Mouse (Mus musculus) G1E-ER4 (cell line): Measurements from ENCODE around the gene Arhgef2. TPM values are rescaled to one million over a fixed set of nuclear protein-coding genes. Genes with fewer than 3 reads are reported as not detected.

ENCODE experiments used
- GATA1 ChIP-seq: IDR thresholded peaks from one replicate; pipeline ENCODE4 v1.8.0; 2012; ENCODE audit warnings: low read length, inconsistent platforms
- polyA plus RNA-seq: library from polyadenylated mRNA; stranded (reverse); fragments of >175 nt; gene quantifications from 2 replicates; pipeline ENCODE4 v1.2.3, GENCODE M21; 2012

The Arhgef2 gene
- polyA plus RNA-seq, 1 experiment = 221 TPM

DNA sequence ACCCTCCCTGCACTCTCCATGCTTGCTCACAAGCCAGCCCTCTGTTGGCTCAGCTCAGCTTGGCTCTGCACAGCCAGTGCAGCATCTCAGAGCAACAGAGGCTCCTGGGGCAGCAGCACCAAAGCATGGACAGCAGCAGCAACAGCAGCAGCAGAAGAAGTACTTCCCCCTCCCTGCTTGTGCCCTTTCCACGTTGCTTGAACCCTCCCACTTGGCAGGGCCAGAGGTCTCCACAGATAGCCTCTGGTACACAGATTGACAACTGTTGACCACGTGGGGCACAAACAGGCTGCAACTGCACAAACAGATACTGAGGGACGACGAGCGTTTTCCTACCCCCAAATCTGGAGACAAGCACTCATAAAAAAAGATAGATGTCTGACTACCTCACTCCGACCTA is 54.0 kb downstream of the Arhgef2 start:
- TF ChIP-seq GATA1 = no peak

DNA sequence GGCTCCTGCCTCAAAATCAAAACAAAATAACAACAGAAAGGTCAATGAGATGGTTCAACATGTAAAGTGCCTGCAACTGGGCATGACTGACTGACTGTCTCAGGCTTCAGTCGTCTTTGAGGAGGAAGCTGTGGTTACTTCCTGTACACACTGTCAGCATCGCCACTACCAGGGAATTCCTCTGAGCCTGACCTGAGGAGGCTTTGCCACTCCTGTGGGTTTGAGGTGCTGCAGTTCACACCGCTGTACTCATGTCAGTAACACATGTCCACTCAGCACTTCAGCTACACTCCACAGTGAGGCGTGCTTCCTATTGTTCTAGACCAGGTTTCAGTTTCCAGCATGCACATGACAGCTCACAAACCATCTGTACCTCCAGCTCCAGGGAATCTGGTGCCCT is 58.3 kb downstream of the Arhgef2 start:
- no peak for TF ChIP-seq GATA1

DNA sequence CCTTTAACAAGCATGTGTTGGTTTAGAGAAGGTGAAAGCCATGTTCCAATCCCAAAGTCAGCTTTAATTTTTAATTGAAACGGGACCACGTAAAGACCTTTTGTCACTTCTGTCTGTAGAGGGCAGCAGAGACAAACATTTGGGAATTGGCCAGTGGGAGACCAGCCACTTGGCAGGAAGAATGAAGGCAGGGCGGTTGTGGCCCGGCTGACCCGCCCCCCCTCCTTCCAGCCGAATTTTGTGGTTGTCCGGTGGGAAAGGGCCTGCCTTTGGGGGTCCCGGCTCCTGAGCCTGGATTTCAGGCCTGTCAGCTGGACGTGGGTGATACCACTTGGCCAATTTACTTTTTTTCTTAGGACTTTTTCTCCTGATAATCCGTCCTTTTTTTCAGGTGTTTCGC is 71.6 kb downstream of the Arhgef2 start:
- TF ChIP-seq GATA1 = no peak

DNA sequence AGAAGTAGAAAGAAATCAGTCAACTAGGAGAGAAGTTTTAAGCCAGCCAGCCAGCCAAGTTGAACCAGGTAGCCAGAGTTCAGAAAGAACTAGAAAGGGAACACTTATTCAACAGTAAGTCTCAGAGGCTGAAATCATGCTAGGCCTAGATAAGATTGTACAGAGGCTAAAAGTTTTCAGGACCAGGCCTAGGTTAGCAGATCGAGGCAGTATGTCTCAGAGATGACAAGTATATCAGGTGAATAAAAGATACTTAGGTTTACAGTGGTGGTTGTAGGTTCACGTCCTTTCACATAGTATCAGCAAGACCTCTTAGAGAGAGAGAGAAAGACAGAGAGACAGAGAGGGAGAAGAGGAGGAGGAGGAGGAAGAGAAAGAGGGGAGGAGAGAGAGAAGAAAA is 78.0 kb downstream of the Arhgef2 start:
- no peak for TF ChIP-seq GATA1

DNA sequence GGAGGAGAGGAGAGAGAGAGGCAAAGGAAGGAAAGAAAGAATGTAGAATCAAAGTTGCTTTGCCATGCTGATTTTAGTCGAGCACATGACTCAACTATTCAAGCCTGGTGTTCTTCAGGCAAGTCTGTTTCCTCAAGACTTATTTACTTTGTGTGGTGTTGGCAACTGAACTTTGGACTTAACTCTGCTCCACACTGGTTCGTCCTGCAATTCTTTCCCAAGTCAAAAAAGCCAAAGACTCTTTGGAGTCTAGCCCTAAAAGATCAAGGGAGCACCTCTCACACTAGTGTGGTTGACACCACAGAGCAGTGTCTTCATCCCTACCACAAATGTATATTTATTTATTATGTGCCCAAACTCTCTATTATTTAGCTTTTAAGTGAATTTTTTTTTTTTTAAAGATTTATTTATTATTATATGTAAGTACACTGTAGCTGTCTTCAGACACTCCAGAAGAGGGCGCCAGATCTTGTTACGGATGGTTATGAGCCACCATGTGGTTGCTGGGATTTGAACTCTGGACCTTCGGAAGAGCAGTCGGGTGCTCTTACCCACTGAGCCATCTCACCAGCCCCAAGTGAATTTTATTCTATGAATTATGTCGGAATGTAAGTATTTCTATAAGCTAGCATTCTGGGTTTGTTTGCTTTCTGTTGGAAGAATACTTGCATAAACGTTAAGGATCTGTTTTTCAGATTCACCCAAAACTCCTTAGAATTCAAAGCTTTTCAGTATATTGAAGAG is 78.6 kb downstream of the Arhgef2 start:
- TF ChIP-seq GATA1 = no peak

DNA sequence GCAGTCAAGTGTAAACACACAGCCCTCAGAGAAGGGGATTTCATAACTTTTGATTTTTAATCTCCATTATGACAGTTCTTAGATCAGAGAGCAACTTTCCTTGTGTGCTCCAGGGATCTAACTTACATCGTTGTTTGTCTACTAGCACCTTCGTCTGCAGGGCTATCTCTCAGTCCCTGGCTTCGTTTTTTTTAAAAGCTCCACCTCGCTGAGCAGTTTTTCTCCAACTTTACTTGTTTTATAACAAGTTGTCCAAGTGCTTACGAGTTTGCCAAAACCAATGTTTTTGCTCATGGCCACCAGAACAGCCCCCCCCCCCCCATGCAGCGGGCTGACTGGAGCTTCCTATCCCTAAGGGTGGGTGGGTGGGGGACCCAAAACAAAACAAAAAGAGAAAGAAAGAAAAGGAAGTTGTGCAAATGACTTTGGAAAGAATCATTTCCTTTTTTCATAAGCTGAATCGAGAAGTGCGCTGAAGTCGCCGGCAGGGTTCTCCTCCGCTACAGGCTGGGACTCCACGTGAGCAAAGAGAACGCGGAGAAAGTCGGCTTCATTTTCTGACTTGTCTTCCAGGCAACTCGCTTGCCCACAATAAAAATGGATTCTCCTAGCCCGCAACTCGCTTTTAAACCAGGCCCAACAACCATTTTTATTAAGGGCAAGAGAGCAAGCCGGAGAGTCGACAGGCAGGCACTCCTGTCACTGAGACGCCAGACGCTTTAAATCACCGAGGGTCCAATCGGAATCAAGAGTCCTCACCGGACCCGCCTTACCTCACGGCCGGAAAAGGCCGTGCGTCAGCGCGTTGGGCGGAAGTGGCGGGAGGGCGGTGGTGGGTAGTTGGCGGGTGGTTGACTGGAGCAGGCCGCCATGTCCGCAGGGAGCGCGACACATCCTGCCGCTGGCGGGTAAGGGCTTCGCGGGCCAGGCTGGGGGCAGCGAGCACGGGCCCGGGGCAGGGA is 79.5 kb downstream of the Arhgef2 start, which contains the start of gene Khdc4:
TSS of gene Khdc4 (plus strand) at position 824 of the 962 bp plus-strand sequence.
- no peak for TF ChIP-seq GATA1

DNA sequence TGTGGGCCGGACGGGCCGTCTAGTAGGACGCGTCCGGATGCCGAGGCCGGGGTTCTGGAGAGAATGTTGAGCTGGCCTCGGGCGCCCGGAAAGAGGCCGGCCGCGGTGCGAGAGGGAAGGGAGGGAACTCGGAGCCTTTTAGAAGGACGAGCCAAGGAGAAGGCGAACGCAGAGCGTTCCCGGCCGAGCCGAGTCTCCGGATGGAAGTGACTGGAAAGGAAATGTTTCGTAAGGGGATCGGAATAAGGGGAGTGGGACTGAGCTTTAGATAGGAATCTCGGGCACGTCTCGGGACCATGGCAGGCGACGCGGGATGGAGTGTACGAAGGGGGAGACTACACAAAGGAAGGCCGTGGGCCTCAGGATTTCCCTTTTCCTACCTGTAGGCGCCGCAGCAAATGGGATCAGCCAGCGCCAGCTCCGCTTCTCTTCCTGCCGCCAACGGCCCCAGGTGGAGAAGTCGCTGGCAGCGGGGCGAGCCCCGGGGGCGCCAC is 80.2 kb downstream of the Arhgef2 start:
- TF ChIP-seq GATA1 = no peak

DNA sequence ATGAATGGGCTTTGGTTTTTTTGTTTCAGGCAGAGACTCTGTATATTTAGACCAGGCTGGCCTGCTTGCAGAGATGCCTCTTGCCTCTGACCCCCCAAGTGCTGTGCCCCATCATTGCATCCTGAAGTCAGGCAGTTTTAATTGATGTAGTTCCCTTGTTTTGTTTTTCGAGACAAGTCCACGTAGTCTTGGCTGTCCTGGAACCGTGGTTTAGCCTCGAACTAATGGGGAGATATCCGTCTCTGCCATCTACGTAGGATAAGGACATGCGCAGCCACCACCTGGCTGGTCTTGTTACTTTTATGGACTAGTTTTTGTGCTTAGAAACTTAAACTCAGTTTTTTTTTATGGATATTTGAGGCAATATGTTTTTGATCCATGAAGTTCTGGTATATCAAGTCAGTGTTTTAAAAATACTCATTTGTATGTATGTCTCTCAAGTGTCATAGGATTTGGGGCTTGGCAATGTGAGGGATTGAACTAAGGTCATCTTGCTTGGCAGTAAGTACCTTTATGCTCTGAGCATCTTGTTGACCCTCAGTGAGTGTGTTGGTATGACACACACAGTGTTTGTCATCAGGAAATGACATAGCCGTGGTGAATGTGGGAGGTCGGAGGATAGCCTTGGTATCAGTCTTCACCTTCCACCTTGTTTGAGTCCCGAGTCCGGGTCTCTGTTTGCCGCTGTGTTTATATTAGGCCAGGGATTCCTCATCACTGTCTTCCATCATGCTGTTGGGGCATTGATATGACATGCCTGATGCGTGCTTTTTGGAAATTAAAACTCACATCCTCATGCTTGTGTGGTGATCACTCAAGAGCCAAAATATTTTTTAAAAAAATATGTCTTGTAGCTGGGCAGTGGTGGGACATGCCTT is 81.2 kb downstream of the Arhgef2 start:
- no peak for TF ChIP-seq GATA1

DNA sequence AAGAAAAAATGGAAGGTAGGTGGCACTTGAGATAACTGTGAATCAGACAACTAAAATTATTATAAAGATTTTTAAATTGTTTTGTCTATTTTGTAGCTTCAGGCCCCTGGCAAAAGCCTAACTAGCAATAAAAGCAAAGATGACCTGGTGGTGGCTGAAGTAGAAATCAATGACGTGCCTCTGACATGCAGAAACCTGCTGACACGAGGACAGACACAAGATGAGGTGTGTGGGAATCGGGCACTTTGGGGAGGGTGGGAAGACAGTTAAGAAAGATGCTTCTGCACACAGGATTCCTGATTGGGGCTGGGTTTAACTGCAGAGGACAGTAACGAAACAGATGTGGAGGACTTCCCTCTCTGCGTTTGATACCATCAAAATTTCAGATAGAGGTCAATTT is 83.3 kb downstream of the Arhgef2 start:
- TF ChIP-seq GATA1 = no peak

DNA sequence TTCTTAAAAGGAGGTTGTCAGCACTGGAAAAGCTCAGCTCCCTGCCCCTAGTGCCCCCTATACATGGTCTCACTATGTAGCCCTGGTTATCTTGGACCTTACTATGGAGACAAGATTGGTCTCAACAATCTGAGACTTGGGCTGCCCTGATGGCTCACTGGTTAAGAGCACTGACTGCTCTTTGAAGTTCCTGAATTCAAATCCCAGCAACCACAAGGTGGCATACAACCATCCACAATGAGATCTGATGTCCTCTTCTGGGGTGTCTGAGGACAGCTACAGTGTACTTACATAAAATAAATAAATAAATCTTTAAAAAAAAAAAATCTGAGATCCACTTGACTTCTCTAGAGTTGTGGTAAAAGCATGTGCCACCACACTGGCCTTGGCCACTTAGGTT is 89.8 kb downstream of the Arhgef2 start:
- no peak for TF ChIP-seq GATA1

Other genes with a start within 250 kb of the Arhgef2 start
- gene Paqr6, start 241.4 kb upstream of the Arhgef2 start, polyA plus RNA-seq = not detected in 2 replicates
- gene Bglap3, start 233.2 kb upstream of the Arhgef2 start, polyA plus RNA-seq = not detected in 2 replicates
- gene Bglap2, start 227.3 kb upstream of the Arhgef2 start, polyA plus RNA-seq = not detected in 2 replicates
- 0.30 and 0.36 TPM in 2 replicates for gene Bglap, start 221.5 kb upstream of the Arhgef2 start, polyA plus RNA-seq
- gene Pmf1, start 195.6 kb upstream of the Arhgef2 start, polyA plus RNA-seq = 275 and 327 TPM in 2 replicates
- gene Slc25a44, start 180.8 kb upstream of the Arhgef2 start, polyA plus RNA-seq = 8.1 and 17.5 TPM in 2 replicates
- gene Sema4a, start 144.8 kb upstream of the Arhgef2 start, polyA plus RNA-seq = 5.2 and 7.4 TPM in 2 replicates
- gene Lmna, start 96.0 kb upstream of the Arhgef2 start, polyA plus RNA-seq = 352 and 421 TPM in 2 replicates
- gene Mex3a, start 73.6 kb upstream of the Arhgef2 start, polyA plus RNA-seq = 9.2 and 9.9 TPM in 2 replicates
- 0.16 and 0.41 TPM in 2 replicates for gene Rab25, start 57.7 kb upstream of the Arhgef2 start, polyA plus RNA-seq
- gene Lamtor2, start 52.9 kb upstream of the Arhgef2 start, polyA plus RNA-seq = 123 and 166 TPM in 2 replicates
- 94.4 and 111 TPM in 2 replicates for gene Ubqln4, start 52.2 kb upstream of the Arhgef2 start, polyA plus RNA-seq
- 79.2 and 381 TPM in 2 replicates for gene Ssr2, start 30.1 kb upstream of the Arhgef2 start, polyA plus RNA-seq
- not detected in 2 replicates for gene Rxfp4, start 47.2 kb downstream of the Arhgef2 start, polyA plus RNA-seq
- gene Khdc4, start 79.8 kb downstream of the Arhgef2 start, polyA plus RNA-seq = 19.0 and 21.7 TPM in 2 replicates
- gene Rit1, start 110.9 kb downstream of the Arhgef2 start, polyA plus RNA-seq = 15.4 and 30.2 TPM in 2 replicates
- 0.16 and 0.17 TPM in 2 replicates for gene Syt11, start 169.2 kb downstream of the Arhgef2 start, polyA plus RNA-seq
- gene Gon4l, start 229.3 kb downstream of the Arhgef2 start, polyA plus RNA-seq = 13.0 and 17.2 TPM in 2 replicates